Mouse (Mus musculus): ENCODE data around the gene Iqgap3. TPM values are rescaled to one million over a fixed set of nuclear protein-coding genes. Genes with fewer than 3 reads are reported as not detected.

The Iqgap3 gene
- polyA plus RNA-seq, 1 experiment from 2014 or later: 10.5 TPM

DNA sequence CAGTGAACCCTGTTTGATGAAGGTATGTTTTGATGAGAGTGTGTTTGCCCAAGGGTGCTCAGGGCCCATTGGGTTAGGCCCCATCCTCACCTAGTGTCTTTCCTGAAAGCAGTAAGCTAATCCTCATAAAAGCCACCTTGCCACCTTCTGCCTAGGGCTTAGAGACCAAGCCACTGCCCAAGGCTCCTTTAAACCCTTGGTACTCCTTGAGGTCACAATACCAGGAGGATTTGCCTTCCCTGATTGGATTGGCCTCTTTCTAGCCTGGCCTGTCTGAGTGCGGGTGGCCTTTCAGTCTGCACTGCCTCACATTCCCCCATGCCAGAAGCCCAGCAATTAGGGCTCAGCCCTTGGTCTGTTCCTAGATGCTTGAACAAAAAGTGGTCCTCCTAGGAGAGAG, 66.1 kb downstream of the Iqgap3 start:
- Histone ChIP-seq H3K9me3 (ENCODE audit: control insufficient read depth, low read length) (no peaks in the 10 kb centered on the region), H3K27ac (ENCODE audit: low read depth, low read length) (no peak overlapping the region), H3K4me1 (replicated peaks; ENCODE audit: control insufficient read depth, insufficient read depth, low read length) (peaks cover 51% of the 10 kb centered on the region), H3K9ac (ENCODE audit: low read depth, low read length) (no peak overlapping the region), H3K4me2 (replicated peaks; ENCODE audit: low read depth, low read length) (no peak overlapping the region), H3K4me3 (ENCODE audit: low read depth, low read length) (no peak overlapping the region), H3K27me3 (ENCODE audit: control insufficient read depth, insufficient read depth, low read length) (no peaks in the 10 kb centered on the region), H3K36me3 (ENCODE audit: control insufficient read depth, insufficient read depth, low read length) (no peaks in the 10 kb centered on the region)
- DNase-seq (ENCODE audit: low spot score) (no peak), ATAC-seq (ENCODE audit: low FRiP score) (no peak)
- 78% methylated on average over 1 of the region's 1 CpGs for WGBS

DNA sequence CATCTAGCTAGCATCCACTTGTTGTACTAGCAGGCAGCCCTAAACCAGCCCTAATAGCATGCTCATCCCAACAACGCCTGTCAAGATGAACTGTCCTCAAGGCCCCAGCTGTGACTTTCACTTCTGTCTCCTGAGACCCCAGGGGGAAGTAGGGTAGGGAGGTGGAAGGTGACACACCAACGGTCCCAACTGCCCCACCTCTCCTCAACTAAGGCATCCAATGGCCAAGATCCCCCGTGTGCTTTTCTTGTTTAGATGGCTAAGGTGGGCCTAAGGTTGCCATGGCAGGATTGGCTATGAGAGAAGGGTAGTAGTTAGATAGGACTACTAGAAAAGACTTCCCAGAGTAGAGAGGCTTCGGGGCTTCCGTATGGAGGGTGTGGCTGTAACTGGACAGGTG, 66.6 kb downstream of the Iqgap3 start:
- 87% methylated on average over 5 of the region's 5 CpGs for WGBS
- no peaks in the 10 kb centered on the region for H3K27me3 ChIP-seq (ENCODE audit: control insufficient read depth, insufficient read depth, low read length)
- no peak overlapping the region for H3K9ac ChIP-seq (ENCODE audit: low read depth, low read length)
- H3K36me3 ChIP-seq (ENCODE audit: control insufficient read depth, insufficient read depth, low read length): no peaks in the 10 kb centered on the region
- H3K4me3 ChIP-seq (ENCODE audit: low read depth, low read length): no peak overlapping the region
- peaks cover 51% of the 10 kb centered on the region for H3K4me1 ChIP-seq (replicated peaks; ENCODE audit: control insufficient read depth, insufficient read depth, low read length)
- ATAC-seq (ENCODE audit: low FRiP score): no peak
- no peak for DNase-seq (ENCODE audit: low spot score)
- no peaks in the 10 kb centered on the region for H3K9me3 ChIP-seq (ENCODE audit: control insufficient read depth, low read length)
- no peak overlapping the region for H3K4me2 ChIP-seq (replicated peaks; ENCODE audit: low read depth, low read length)
- H3K27ac ChIP-seq (ENCODE audit: low read depth, low read length): no peak overlapping the region

- Histone ChIP-seq H3K36me3 (ENCODE audit: control insufficient read depth, insufficient read depth, low read length) (no peaks in the 10 kb centered on the region), H3K27me3 (ENCODE audit: control insufficient read depth, insufficient read depth, low read length) (no peaks in the 10 kb centered on the region), H3K9ac (ENCODE audit: low read depth, low read length) (no peak overlapping the region), H3K27ac (ENCODE audit: low read depth, low read length) (0 out of 2 replicates have a peak overlapping the region, but pooled peaks have one; percentile 32), H3K4me2 (replicated peaks; ENCODE audit: low read depth, low read length) (no peak overlapping the region), H3K4me3 (ENCODE audit: low read depth, low read length) (no peak overlapping the region), H3K4me1 (replicated peaks; ENCODE audit: control insufficient read depth, insufficient read depth, low read length) (peaks cover 47% of the 10 kb centered on the region), H3K9me3 (ENCODE audit: control insufficient read depth, low read length) (no peaks in the 10 kb centered on the region)
- 68% methylated on average over 4 of the region's 4 CpGs for WGBS
- DNase-seq (ENCODE audit: low spot score): no peak
- no peak for ATAC-seq (ENCODE audit: low FRiP score)
Observed at GRCm38 (mm10) chr3:88148776-88149509, 67.2 kb downstream of the Iqgap3 start.

GRCm38 (mm10) chr3:88149510-88149974, 67.8 kb downstream of the Iqgap3 start:
- Histone ChIP-seq H3K27ac (ENCODE audit: low read depth, low read length) (0 out of 2 replicates have a peak overlapping the region, but pooled peaks have one; percentile 32), H3K4me3 (ENCODE audit: low read depth, low read length) (no peak overlapping the region), H3K4me1 (replicated peaks; ENCODE audit: control insufficient read depth, insufficient read depth, low read length) (peaks cover 41% of the 10 kb centered on the region), H3K36me3 (ENCODE audit: control insufficient read depth, insufficient read depth, low read length) (no peaks in the 10 kb centered on the region), H3K9ac (ENCODE audit: low read depth, low read length) (no peak overlapping the region), H3K27me3 (ENCODE audit: control insufficient read depth, insufficient read depth, low read length) (no peaks in the 10 kb centered on the region), H3K4me2 (replicated peaks; ENCODE audit: low read depth, low read length) (no peak overlapping the region), H3K9me3 (ENCODE audit: control insufficient read depth, low read length) (no peaks in the 10 kb centered on the region)
- no peak for DNase-seq (ENCODE audit: low spot score)
- no peak for ATAC-seq (ENCODE audit: low FRiP score)
- WGBS: 15% methylated on average over 6 of the region's 6 CpGs

GRCm38 (mm10) chr3:88150061-88150998, 68.6 kb downstream of the Iqgap3 start:
- H3K4me3 ChIP-seq (ENCODE audit: low read depth, low read length): no peak overlapping the region
- H3K4me1 ChIP-seq (replicated peaks; ENCODE audit: control insufficient read depth, insufficient read depth, low read length): peaks cover 35% of the 10 kb centered on the region
- no peaks in the 10 kb centered on the region for H3K9me3 ChIP-seq (ENCODE audit: control insufficient read depth, low read length)
- H3K9ac ChIP-seq (ENCODE audit: low read depth, low read length): peak overlapping the region; percentile 12; the same call in 1 of the 2 replicates
- 16% methylated on average over 14 of the region's 14 CpGs for WGBS
- peak; percentile 33 for ATAC-seq (ENCODE audit: low FRiP score)
- no peaks in the 10 kb centered on the region for H3K27me3 ChIP-seq (ENCODE audit: control insufficient read depth, insufficient read depth, low read length)
- peak overlapping the region; percentile 67 for H3K27ac ChIP-seq (ENCODE audit: low read depth, low read length)
- H3K36me3 ChIP-seq (ENCODE audit: control insufficient read depth, insufficient read depth, low read length): no peaks in the 10 kb centered on the region
- H3K4me2 ChIP-seq (replicated peaks; ENCODE audit: low read depth, low read length): peak overlapping the region; percentile 3
- peak; percentile 57 for DNase-seq (ENCODE audit: low spot score)

DNA sequence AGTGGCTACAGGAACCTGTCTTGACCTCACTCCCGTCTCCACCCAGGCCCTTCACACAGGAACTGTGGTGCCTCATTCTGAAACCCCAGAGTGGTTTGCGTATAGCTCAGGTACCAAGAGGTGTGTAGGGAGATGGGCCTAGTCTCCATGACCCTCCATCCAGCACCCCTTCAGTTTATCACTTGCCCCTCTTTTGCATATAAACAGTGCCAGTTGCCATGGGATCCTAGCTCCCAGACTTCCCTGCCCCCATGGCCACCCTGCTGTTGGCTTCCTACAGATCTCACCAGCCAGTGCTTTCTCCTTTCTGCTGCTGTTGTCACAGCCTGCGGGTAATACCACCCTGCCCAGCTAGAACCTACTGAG, 69.2 kb downstream of the Iqgap3 start:
- Histone ChIP-seq H3K4me2 (replicated peaks; ENCODE audit: low read depth, low read length) (no peak overlapping the region), H3K27ac (ENCODE audit: low read depth, low read length) (peak overlapping the region; percentile 67; the same call in 1 of the 2 replicates), H3K9me3 (ENCODE audit: control insufficient read depth, low read length) (no peaks in the 10 kb centered on the region), H3K4me1 (replicated peaks; ENCODE audit: control insufficient read depth, insufficient read depth, low read length) (peaks cover 30% of the 10 kb centered on the region), H3K9ac (ENCODE audit: low read depth, low read length) (no peak overlapping the region), H3K27me3 (ENCODE audit: control insufficient read depth, insufficient read depth, low read length) (no peaks in the 10 kb centered on the region), H3K4me3 (ENCODE audit: low read depth, low read length) (no peak overlapping the region), H3K36me3 (ENCODE audit: control insufficient read depth, insufficient read depth, low read length) (no peaks in the 10 kb centered on the region)
- ATAC-seq (ENCODE audit: low FRiP score) (0 out of 2 replicates have a peak, but pooled peaks have one; percentile 10), DNase-seq (ENCODE audit: low spot score) (no peak)
- WGBS: 54% methylated on average over 3 of the region's 3 CpGs

GRCm38 (mm10) chr3:88152056-88152455, 70.3 kb downstream of the Iqgap3 start:
- DNase-seq (ENCODE audit: low spot score) (peak; percentile 78), ATAC-seq (ENCODE audit: low FRiP score) (peak; percentile 81)
- H3K27ac ChIP-seq (ENCODE audit: low read depth, low read length): peak overlapping the region; percentile 67; the same call in 1 of the 2 replicates
- H3K36me3 ChIP-seq (ENCODE audit: control insufficient read depth, insufficient read depth, low read length): no peaks in the 10 kb centered on the region
- no peak overlapping the region for H3K4me3 ChIP-seq (ENCODE audit: low read depth, low read length)
- no peak overlapping the region for H3K4me2 ChIP-seq (replicated peaks; ENCODE audit: low read depth, low read length)
- no peak overlapping the region for H3K9ac ChIP-seq (ENCODE audit: low read depth, low read length)
- peaks cover 23% of the 10 kb centered on the region for H3K4me1 ChIP-seq (replicated peaks; ENCODE audit: control insufficient read depth, insufficient read depth, low read length)
- H3K27me3 ChIP-seq (ENCODE audit: control insufficient read depth, insufficient read depth, low read length): no peaks in the 10 kb centered on the region
- 46% methylated on average over 3 of the region's 3 CpGs for WGBS
- no peaks in the 10 kb centered on the region for H3K9me3 ChIP-seq (ENCODE audit: control insufficient read depth, low read length)

GRCm38 (mm10) chr3:88153290-88154011, 71.7 kb downstream of the Iqgap3 start:
- H3K36me3 ChIP-seq (ENCODE audit: control insufficient read depth, insufficient read depth, low read length): no peaks in the 10 kb centered on the region
- no peaks in the 10 kb centered on the region for H3K9me3 ChIP-seq (ENCODE audit: control insufficient read depth, low read length)
- H3K4me3 ChIP-seq (ENCODE audit: low read depth, low read length): no peak overlapping the region
- 91% methylated on average over 3 of the region's 3 CpGs for WGBS
- no peak overlapping the region for H3K4me2 ChIP-seq (replicated peaks; ENCODE audit: low read depth, low read length)
- ATAC-seq (ENCODE audit: low FRiP score) (no peak), DNase-seq (ENCODE audit: low spot score) (no peak)
- H3K4me1 ChIP-seq (replicated peaks; ENCODE audit: control insufficient read depth, insufficient read depth, low read length): peaks cover 22% of the 10 kb centered on the region
- H3K9ac ChIP-seq (ENCODE audit: low read depth, low read length): no peak overlapping the region
- no peak overlapping the region; the same call in 1 of the 2 replicates for H3K27ac ChIP-seq (ENCODE audit: low read depth, low read length)
- H3K27me3 ChIP-seq (ENCODE audit: control insufficient read depth, insufficient read depth, low read length): no peaks in the 10 kb centered on the region

Measured in hindbrain, embryonic 11.5 days (tissue).